Mouse (Mus musculus): ENCODE results near the gene 4930524B15Rik. TPM values are rescaled to one million over a fixed set of nuclear protein-coding genes. Genes with fewer than 3 reads are reported as not detected.

The 4930524B15Rik gene
- total RNA-seq, 1 experiment from 2014 or later = not detected

- no peak for ATAC-seq (ENCODE audit: extremely low read depth, insufficient number of reproducible peaks, low FRiP score, poor library complexity, severe bottlenecking)
Measured at GRCm38 (mm10) chr11:32026634-32027033, 61.2 kb downstream of the 4930524B15Rik start.

DNA sequence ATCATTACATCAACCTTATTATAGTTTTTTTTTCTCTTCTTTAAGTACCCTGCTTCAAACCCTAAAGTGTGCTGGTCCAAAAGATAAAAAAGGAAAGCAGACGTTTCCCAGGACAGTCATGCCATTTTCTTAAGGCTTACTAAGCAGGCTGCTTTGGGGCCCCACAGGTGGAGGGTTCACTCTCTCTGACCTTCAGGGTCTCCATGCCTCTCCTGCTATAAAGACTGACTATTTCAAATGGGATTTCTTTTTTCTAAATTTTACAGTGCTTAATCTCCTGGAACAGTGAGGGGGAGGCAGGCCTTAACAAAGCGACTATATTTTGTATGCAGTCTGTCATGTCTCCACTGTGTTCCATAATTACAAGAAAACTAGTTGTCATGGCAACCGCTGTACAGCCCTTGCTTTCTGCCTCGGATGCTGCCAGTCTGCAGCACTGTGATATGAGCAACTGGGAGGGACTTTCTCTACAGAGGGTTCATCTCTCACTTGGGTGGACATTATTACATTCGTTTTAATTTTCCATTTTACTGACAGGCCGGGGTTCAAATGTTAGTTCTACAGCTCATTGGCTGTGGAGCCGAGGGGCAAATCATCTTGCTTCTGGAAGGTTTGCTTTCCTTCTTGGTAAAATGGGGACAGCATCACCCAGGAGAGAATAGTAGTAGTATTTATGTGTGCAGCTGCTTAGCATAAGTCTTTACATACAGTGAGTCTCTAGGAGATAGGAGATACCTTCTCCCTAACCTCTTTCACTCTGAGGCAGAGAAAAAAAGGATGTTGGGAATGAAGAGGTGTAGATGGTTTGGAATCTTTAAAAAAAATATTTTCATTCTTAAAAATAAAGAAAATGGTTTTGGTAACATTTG lies 62.3 kb downstream of the 4930524B15Rik start:
- no peak for ATAC-seq (ENCODE audit: extremely low read depth, insufficient number of reproducible peaks, low FRiP score, poor library complexity, severe bottlenecking)

DNA sequence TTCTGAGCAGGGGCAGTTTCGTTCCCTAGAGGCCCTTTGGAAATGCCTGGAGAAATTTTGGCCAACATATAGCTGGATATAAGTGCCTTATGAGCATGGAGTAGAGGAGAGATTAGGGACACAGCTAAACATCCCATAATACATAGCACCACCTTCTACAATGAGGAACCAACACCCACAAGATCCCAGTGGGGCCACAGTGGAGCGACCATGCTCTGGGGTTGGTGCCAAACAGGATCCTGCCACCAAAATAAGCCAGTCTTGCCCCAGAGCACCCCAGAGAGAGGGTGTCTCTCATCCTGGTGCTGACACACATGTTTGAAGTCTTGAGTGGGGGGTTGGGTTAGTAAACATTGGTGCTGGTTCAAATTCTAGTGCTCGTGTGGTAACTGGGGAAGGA lies 63.2 kb downstream of the 4930524B15Rik start:
- no peak for ATAC-seq (ENCODE audit: extremely low read depth, insufficient number of reproducible peaks, low FRiP score, poor library complexity, severe bottlenecking)

Other genes starting within 250 kb of the 4930524B15Rik start
- gene Cpeb4, start 93.4 kb upstream of the 4930524B15Rik start, total RNA-seq (2017) = 41.4 and 51.0 TPM in 2 replicates
- gene Nsg2, start 34.9 kb downstream of the 4930524B15Rik start, total RNA-seq (2017) = 17.0 and 23.7 TPM in 2 replicates
- gene Il9r, start 234.7 kb downstream of the 4930524B15Rik start, total RNA-seq (2017) = 12.8 and 15.0 TPM in 2 replicates
- 13.7 and 25.4 TPM in 2 replicates for gene Snrnp25, start 239.8 kb downstream of the 4930524B15Rik start, total RNA-seq (2017)